Mouse (Mus musculus) ES-Bruce4 (cell line): ENCODE data around the gene Abca8b.

Source experiments
- CTCF ChIP-seq: IDR thresholded peaks from one replicate; pipeline ENCODE4 v1.8.1; 2011; ENCODE audit warnings: low read depth, low read length
- EP300 ChIP-seq: IDR thresholded peaks from 2 replicates; pipeline ENCODE4 v1.6.1; 2011; ENCODE audit warnings: low read depth, low read length; ENCODE audit not compliant: insufficient read depth

- TF ChIP-seq EP300 (no peak), CTCF (no peak)
Observed at GRCm38 (mm10) chr11:109907508-109907907, 88.1 kb downstream of the Abca8b start.
